Mouse (Mus musculus): ENCODE results near the gene Poln. TPM values are rescaled to one million over a fixed set of nuclear protein-coding genes. Genes with fewer than 3 reads are reported as not detected.

The Poln gene
- polyA plus RNA-seq, 1 experiment from 2014 or later: 0.41 TPM

Other genes starting within 250 kb of the Poln start
- gene Nelfa, start 233.0 kb downstream of the Poln start, polyA plus RNA-seq (2016; fragmentation: Nextera tagmentation; extraction: Ambion mirVana): 56.5 and 58.8 TPM in 2 replicates
- gene Gm1673, start 186.0 kb downstream of the Poln start, polyA plus RNA-seq (2016; fragmentation: Nextera tagmentation; extraction: Ambion mirVana): 377 and 404 TPM in 2 replicates
- 2.8 and 3.1 TPM in 2 replicates for gene Nat8l, start 173.5 kb downstream of the Poln start, polyA plus RNA-seq (2016; fragmentation: Nextera tagmentation; extraction: Ambion mirVana)
- gene Haus3, start 79 bp upstream of the Poln start, polyA plus RNA-seq (2016; fragmentation: Nextera tagmentation; extraction: Ambion mirVana): 33.5 and 33.8 TPM in 2 replicates
- 33.2 and 36.5 TPM in 2 replicates for gene Mxd4, start 18.3 kb upstream of the Poln start, polyA plus RNA-seq (2016; fragmentation: Nextera tagmentation; extraction: Ambion mirVana)
- 2.9 and 4.1 TPM in 2 replicates for gene Zfyve28, start 119.0 kb upstream of the Poln start, polyA plus RNA-seq (2016; fragmentation: Nextera tagmentation; extraction: Ambion mirVana)
- gene Cfap99, start 119.2 kb upstream of the Poln start, polyA plus RNA-seq (2016; fragmentation: Nextera tagmentation; extraction: Ambion mirVana): 0.09 and 0.25 TPM in 2 replicates
- 158 and 159 TPM in 2 replicates for gene Rnf4, start 166.8 kb upstream of the Poln start, polyA plus RNA-seq (2016; fragmentation: Nextera tagmentation; extraction: Ambion mirVana)
- gene Fam193a, start 200.5 kb upstream of the Poln start, polyA plus RNA-seq (2016; fragmentation: Nextera tagmentation; extraction: Ambion mirVana): 16.0 and 17.8 TPM in 2 replicates

Data from hindbrain, embryonic 12.5 days (tissue).